Mouse (Mus musculus) B cell, adult (primary cell): Measurements from ENCODE around the gene Ptprr. TPM values are rescaled to one million over a fixed set of nuclear protein-coding genes. Genes with fewer than 3 reads are reported as not detected.

Experiments used
- total RNA-seq: library from RNA; stranded (reverse); gene quantifications from 4 replicates; pipeline ENCODE4 v1.2.4, GENCODE M21; 2023; ENCODE audit not compliant: inconsistent age

Gene Ptprr
- total RNA-seq = not detected in 4 replicates

DNA sequence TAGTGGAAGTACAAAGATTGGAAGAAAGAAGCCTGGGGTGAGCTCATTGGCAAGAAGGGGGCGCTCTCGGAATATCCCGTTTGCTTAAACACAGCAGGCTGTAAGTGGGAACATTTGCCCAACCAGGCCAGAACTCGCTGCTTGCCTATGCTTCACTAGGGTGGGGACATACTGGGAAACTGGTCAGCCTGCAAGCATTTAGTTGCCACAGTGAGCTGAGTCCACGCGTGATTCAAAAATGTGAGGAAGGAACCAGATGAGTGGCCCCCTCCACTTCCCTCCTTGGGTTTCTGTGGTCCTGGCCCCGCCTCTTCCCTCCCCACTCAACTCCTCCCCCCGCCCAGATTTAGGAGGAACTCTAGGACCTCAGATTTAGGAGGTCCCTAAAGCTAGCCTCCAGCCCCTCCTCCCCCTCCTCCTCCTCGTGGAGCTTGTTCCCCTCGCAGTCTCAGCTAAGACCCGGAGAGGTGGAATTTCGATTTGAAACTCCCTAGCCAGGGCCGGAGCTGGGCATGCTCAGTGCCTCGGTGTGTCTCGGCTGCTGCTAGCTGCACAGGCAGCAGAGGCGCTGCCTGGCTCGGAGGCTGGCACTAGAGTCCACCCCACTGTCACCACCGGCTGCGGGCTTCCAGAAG, at the start of gene Ptprr:
Gene Ptprr, plus strand, starts transcription at position 369 of the 635 bp plus-strand sequence.

DNA sequence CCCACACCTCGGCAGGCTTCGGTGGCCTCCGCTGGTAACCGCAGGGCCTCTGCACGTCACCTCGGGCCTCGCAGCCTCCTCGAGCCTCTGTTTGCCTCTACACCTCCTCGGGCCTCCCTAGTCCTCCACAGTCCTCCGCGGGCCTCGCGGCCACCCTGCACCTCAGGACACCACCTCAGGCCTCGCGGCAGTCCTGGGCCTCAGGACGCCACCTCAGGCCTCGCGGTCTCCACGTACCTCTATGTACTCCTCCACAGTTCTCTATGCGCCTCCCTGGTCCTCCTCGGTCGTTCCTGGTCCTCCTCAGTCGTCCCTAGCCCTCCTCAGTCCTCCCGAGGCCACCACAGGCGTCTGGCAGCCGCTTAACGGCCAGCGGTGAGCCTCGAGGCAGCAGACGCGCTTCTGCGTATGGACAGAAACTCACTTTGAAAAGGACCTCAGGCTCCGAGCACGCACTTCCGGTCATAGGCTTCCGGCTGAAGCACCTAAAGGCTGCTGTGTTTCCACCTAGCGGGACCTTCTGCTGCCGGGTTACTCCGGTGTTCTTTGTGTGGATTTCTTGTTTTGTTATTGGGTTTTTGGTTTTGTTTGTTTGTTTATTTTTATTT, 96.0 kb downstream of the Ptprr start, which contains the start of gene 4933416C03Rik:
Gene 4933416C03Rik, minus strand, starts transcription at position 51 of the 608 bp plus-strand sequence.

DNA sequence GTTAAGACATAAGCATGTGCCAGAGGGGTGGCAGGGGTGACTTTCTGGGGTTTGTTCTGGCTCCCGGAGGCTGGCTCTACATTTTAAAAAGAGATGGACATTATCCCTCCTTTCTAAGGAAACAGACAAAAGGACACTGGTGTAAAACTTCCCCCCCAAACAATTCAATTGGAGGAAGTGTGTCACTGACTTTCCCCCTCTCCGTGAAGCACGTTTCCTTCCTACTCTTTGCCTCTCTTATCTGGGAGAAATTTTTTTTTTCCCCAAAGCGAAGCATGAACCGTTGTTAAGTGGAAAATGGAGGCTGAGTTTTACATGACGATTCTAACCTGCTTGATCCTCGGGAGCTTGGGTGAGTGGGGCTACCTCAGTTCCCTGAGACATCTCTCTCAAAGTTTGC, 257.3 kb downstream of the Ptprr start, which contains the start of gene Ptprb:
Gene Ptprb, plus strand, starts transcription at position 244 of the 400 bp plus-strand sequence.

Other genes starting within 250 kb of the Ptprr start
- gene Tspan8, start 201.4 kb upstream of the Ptprr start, total RNA-seq = 4.7 to 7.0 TPM (median 5.6 TPM) in 4 replicates
- gene 4933416C03Rik, start 95.7 kb downstream of the Ptprr start, total RNA-seq = not detected in 4 replicates